Mouse (Mus musculus) MN1 (cell line): ENCODE measurements around the gene Ube2g1.
"Not testable (repeated sequence)": the region's sequence is repeated elsewhere in the genome, so short reads cannot be mapped to it uniquely, and the experiment has no call there.

Source experiments
- DNase-seq: peaks from one replicate; pipeline ENCODE4 v3.0.0-alpha.2; 2016; ENCODE audit warnings: low spot score

Gene Ube2g1

DNA sequence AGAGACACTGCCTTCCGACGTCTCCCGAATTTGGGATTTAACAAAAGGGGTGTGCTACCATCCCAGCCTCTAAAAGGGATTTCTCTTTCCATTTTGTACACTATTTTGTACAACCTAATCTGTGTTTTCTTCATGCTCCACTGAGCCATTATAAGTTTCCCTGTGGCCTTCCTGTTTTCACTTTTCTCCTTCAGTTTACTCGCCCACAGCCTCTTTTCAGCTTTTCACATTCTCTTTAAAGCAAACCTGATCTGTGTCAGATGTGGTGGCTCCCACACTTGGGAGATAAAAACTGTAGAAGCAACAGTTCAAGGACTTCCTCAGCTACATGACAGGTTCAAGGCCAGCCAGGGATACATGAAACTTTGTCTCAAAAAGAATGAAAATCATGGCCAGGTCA, 85.3 kb downstream of the Ube2g1 start:
- no peak for DNase-seq

- DNase-seq = no peak
Observed at GRCm38 (mm10) chr11:72695025-72695424, 87.9 kb downstream of the Ube2g1 start.

DNA sequence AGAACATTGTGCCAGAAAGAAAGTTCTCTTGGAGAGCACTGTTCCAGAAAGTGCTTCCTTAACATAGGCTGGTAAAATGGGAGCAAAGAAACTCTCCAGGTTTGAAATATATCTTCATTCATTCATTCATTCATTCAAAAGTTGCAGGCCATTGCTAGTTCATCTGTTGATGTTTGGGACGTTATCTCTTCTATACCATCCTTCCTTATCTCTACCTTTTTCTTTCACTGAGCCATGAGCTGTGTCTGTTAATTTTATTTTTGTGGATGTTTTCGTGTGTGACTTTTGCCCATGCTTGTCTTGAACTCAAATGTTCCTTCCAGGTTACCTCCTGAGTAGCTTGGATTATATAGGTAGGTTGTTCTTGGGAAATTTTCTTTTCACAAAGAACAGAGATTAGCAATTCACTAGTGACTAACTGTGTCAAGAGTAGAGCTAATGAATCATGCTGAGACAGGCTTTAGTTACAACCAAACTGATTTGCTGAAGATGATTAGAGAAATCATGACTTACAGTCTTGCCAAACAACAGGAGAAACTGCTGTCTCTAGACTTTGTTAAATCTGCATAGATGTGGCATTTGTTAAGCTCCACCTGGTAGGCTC, 89.4 kb downstream of the Ube2g1 start:
- no peak for DNase-seq

- no peak for DNase-seq
Observed at GRCm38 (mm10) chr11:72697323-72697722, 90.2 kb downstream of the Ube2g1 start.

DNA sequence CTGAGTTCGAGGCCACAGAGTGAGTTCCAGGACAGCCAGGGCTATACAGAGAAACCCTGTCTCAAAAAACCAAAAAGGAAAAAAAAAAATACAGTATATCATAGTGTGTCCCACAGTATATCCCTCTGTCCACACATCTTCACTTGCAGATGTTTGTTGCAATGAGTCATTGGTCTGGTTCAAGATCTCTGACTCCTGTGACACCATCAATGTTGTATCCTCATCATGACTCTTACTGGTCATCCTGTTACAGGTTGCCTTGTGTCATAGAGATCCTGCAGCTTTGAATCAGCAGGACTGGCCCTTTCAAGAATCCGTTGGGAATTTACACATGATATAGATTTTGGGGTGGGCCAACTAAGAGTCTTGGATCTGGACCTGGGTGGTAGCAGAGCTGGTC, 98.0 kb downstream of the Ube2g1 start:
- not testable (repeated sequence) for DNase-seq

DNA sequence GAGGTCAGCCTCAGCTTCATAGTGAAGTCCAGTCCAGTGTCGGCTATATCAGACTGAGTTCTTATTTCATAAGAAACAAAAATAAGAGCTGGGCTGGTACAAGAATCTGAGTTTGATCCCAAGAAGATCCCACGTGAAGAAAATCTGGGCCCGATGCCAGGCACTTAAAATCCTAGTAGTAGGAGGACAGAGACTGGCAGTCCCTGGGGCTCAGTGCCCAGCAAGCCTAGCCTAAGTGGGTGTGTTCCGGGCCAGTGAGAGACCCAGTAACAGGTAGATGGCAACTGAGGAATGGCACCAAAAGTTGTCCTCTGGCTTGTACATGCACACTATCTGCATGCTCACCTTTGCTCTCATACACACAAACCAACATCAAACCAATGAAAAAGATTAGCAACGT, 105.6 kb downstream of the Ube2g1 start:
- DNase-seq = peak; percentile 15

GRCm38 (mm10) chr11:72718161-72718560, 111.1 kb downstream of the Ube2g1 start:
- no peak for DNase-seq

GRCm38 (mm10) chr11:72723165-72723564, 116.1 kb downstream of the Ube2g1 start:
- no peak for DNase-seq

- DNase-seq = peak; percentile 45
Observed at GRCm38 (mm10) chr11:72723871-72724270, 116.8 kb downstream of the Ube2g1 start.

DNA sequence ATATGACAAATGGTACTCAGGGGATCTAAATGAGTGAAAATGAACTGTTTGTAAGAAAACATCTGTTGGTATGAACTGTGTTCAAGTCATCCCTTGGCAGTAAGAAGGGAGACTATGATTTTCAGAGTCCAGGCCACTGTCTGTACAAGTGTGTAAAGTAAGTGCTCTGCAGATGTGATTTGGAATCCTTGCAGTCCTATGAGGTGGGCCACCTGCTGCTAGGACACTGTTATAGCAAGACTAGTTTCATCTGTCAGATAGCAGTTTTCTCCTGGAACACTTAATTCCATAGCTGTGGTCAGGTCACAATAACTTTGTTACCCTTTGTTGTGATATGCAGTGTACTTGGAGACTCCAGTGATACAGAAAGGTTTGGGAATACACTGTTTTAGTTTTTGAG, 118.9 kb downstream of the Ube2g1 start:
- DNase-seq = peak; percentile 23

DNA sequence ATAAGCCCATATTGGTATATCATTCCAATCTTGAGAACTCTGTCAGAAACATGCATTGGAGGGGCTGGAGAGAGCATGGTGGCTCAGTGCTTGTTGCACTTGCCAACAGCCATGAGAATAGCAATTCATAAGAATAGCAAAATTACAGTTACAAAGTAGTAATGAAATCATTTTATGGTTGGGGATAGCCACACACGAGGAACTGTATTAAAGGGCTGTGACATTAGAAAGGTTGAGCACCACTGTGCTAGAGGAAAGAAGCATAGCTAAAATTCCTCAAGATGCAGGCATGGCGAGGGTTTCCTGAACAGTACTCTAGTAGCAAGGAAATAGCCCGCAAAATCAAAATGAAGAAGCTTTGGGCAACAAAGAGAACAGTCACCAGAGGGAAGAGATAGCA, 126.7 kb downstream of the Ube2g1 start:
- DNase-seq = no peak

DNA sequence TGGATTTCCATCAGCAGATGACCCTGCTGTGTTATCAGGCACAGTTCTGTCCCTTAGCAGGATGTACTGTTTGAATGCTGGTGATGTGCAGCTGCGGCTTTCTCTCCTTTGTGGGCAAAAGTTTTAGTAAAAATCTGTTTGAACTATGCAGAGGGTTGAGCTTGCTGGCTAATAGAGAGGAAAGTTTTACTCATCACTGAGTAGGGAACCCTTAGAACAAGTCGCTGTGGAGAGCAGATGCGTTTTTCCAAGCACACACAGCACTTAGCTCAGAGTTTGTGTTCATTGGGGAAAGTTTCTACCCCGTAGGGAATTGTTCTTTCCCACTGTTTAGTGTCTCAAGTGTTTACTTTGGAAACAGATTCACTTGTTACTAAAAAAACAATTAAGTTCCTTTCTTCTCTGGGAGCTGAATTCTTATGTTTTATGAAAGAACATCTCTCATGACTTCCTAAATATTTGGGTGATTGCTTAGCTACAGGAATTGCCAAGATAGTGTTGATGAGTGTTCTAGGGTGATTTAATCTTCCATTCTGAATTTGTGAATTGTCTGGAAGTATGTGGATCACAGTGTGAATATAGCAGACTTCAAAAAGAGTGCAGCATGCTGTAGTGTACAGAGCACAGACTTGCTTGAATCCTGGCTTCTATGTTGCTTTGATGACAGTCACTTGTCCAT, 127.9 kb downstream of the Ube2g1 start:
- no peak for DNase-seq

- no peak for DNase-seq
Observed at GRCm38 (mm10) chr11:72735519-72735860, 128.4 kb downstream of the Ube2g1 start.
